Mouse (Mus musculus): ENCODE measurements at regions not wholly inside any gene's neighbourhood (a gene's known extent, or its start where the extent isn't known, plus 50 kb on each side); places are given as distances from the start of the nearest gene placed in this dataset.

DNA sequence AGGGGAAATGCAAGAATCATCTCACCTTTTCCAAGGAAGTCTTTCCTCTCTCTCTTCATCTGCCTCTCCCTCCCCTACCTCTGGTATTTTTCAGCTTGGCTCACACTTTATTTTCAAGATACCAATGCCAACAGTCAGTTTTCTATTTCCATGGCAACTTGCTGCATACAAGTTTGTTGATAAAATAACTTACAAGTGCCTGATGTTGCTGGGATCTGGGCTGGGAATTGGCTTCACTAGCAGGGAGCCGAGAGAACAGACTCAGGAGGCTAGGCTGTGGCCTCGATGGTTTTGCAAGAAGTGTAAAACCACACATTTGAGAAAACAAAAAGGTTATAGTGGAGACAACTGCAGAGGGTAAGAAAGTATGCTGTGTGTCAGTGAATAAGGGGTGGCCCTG, 94.6 kb upstream of the Kcnd3 start:
- H3K4me3 ChIP-seq (replicated peaks): no peak overlapping the region
- H3K27ac ChIP-seq: no peak overlapping the region
- no peak for ATAC-seq (ENCODE audit: insufficient read depth, low FRiP score, low read depth)
- no peaks in the 10 kb centered on the region for H3K36me3 ChIP-seq
- no peaks in the 10 kb centered on the region for H3K27me3 ChIP-seq (replicated peaks)
- no peak overlapping the region for H3K9ac ChIP-seq
- 66% methylated on average over 2 of the region's 2 CpGs for WGBS
- no peaks in the 10 kb centered on the region for H3K9me3 ChIP-seq
- H3K4me2 ChIP-seq: no peak overlapping the region
- no peaks in the 10 kb centered on the region for H3K4me1 ChIP-seq

DNA sequence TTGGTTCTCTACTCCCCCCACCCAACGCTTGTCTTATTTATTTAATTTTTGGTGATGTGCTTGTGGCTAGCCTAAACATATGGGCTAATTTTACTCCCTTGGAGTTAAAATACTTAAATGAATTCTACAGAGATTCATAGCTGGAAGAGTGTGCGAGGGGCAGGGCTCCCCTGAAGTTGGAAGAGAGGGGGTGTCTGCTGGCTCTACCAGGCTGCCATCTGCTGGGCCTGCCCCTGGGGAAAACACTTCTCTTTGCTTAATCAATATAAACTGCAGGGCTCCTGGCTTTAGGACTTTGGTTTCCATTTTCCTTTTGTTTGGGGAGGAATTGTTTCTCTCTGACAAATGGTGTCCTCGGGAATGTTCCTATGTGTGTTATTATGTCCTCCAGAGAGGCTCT, 92.5 kb upstream of the Kcnd3 start:
- WGBS: 50% methylated on average over 3 of the region's 3 CpGs
- H3K4me3 ChIP-seq (replicated peaks): no peak overlapping the region
- H3K27me3 ChIP-seq (replicated peaks): no peaks in the 10 kb centered on the region
- no peak overlapping the region for H3K9ac ChIP-seq
- H3K9me3 ChIP-seq: no peaks in the 10 kb centered on the region
- no peaks in the 10 kb centered on the region for H3K36me3 ChIP-seq
- H3K4me1 ChIP-seq: no peaks in the 10 kb centered on the region
- no peak overlapping the region for H3K27ac ChIP-seq
- no peak for ATAC-seq (ENCODE audit: insufficient read depth, low FRiP score, low read depth)
- H3K4me2 ChIP-seq: no peak overlapping the region

DNA sequence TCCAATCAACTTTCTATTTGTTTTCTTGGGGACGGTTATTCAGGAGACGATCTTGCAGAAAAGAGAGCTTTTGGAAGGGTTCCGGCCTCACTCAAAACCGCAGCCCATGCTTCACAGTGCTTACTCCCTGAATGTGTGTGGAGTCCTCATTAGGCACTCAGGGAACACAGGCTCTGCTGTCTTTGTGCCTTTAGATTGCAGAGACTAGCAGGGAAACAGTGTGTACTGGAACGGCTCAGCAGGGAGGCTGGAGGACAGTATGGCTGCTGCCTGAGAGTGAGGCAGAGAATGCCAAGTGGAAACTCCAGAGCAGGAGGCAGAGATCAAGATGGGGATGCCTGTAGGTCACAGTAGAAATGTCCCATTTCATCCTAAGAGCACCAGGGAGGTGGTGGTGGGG, 87.4 kb upstream of the Kcnd3 start:
- WGBS: 80% methylated on average over 5 of the region's 5 CpGs
- no peaks in the 10 kb centered on the region for H3K4me1 ChIP-seq

DNA sequence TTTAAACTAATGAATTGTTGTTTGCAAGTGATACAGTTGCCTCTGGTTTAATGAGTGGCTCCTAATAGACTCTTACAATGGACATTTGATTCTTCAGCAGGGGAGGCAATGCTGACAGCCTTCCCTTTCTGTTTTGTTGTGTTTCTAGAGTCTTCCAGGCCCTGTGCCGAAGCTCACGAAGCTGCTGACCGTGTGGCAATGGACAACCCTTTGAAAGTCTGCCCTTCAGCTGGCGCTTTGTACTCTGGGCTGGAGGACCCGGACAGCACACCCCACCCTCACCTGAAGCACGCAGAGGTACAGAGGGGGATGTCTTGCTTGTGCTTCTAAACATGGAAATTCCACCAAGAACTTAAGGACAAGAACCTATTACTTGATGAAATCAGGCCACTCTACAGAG, 85.3 kb upstream of the Kcnd3 start:
- Histone ChIP-seq H3K27ac (no peak overlapping the region), H3K36me3 (no peaks in the 10 kb centered on the region), H3K4me3 (replicated peaks) (no peak overlapping the region), H3K9ac (no peak overlapping the region), H3K4me1 (no peaks in the 10 kb centered on the region), H3K4me2 (no peak overlapping the region), H3K9me3 (no peaks in the 10 kb centered on the region), H3K27me3 (replicated peaks) (no peaks in the 10 kb centered on the region)
- no peak for ATAC-seq (ENCODE audit: insufficient read depth, low FRiP score, low read depth)
- 83% methylated on average over 6 of the region's 6 CpGs for WGBS

More for the DNA sequence above, 87.4 kb upstream of the Kcnd3 start:
- Histone ChIP-seq H3K27me3 (replicated peaks) (no peaks in the 10 kb centered on the region), H3K4me3 (replicated peaks) (no peak overlapping the region), H3K9me3 (no peaks in the 10 kb centered on the region), H3K27ac (no peak overlapping the region), H3K36me3 (no peaks in the 10 kb centered on the region), H3K4me2 (no peak overlapping the region), H3K9ac (no peak overlapping the region)
- ATAC-seq (ENCODE audit: insufficient read depth, low FRiP score, low read depth): no peak

DNA sequence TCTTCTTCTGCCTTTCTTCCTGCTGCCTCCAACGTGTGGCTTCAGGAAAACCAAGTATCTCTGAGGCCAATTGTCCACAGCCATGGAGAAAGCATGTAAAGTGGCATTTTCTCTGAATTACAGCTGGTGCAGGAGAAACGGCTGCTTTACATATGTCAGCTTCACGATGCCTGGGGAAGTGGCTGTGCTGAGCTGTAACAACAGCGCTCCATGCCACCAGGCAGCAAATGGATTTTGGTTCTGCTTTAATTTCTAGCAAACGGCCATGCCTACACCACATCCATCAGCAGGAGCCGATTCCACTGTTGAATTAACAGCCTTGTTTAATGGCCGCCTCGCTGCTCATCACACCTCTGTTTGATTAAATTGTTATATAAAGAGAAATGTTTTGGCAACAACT, 84.2 kb upstream of the Kcnd3 start:
- Histone ChIP-seq H3K27me3 (replicated peaks) (no peaks in the 10 kb centered on the region), H3K9me3 (no peaks in the 10 kb centered on the region), H3K36me3 (no peaks in the 10 kb centered on the region), H3K9ac (no peak overlapping the region), H3K4me3 (replicated peaks) (no peak overlapping the region), H3K4me1 (no peaks in the 10 kb centered on the region), H3K4me2 (no peak overlapping the region), H3K27ac (no peak overlapping the region)
- 80% methylated on average over 8 of the region's 8 CpGs for WGBS
- no peak for ATAC-seq (ENCODE audit: insufficient read depth, low FRiP score, low read depth)

DNA sequence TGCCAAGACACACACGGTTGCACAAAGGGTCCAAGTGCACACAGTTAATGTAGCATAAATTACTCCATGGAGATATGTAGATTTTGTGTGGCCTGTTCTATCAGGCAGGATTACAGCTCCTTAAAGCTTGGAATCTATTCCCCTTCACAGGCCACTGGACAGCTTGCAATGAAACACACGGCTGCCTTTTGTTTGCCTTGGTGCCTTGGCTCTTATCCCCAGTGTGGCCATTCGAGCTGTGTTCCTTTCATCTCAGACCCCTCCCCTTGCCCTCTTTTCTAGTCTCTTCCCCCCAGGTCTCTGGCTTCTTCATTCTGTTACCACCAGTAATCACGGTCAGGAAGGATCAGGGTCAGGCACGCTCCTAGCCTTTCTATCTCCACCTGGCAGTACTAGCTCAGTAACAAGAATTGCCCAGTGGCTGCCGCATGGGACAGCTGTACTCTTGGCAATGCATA, 79.7 kb upstream of the Kcnd3 start:
- no peaks in the 10 kb centered on the region for H3K9me3 ChIP-seq
- H3K36me3 ChIP-seq: no peaks in the 10 kb centered on the region
- H3K4me1 ChIP-seq: 0 out of 2 replicates have a peak, but pooled peaks cover 3% of the 10 kb centered on the region
- no peak for ATAC-seq (ENCODE audit: insufficient read depth, low FRiP score, low read depth)
- H3K27ac ChIP-seq: no peak overlapping the region
- H3K4me3 ChIP-seq (replicated peaks): no peak overlapping the region
- H3K27me3 ChIP-seq (replicated peaks): no peaks in the 10 kb centered on the region
- no peak overlapping the region for H3K4me2 ChIP-seq
- H3K9ac ChIP-seq: no peak overlapping the region
- 66% methylated on average over 6 of the region's 6 CpGs for WGBS

DNA sequence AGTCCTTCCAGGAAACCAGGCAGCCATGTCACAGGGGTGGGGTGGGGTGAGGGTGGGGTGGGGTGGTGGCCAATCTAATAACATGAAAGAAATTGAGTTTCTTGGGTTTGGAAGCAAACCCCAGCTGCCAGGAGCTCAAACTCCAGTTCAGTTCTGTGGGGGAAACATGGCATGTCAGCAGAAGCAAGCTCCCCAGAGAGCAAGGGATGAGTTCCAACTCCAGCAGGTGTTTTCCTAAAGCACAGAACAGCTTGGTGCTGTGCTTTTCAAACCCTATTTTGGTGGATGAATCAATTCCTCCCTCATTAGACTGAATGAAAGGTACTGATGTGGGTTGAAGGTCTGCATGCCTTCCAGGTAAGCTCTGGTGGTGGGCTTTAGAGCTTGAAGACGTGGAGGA, 77.8 kb upstream of the Kcnd3 start:
- Histone ChIP-seq H3K27me3 (replicated peaks) (no peaks in the 10 kb centered on the region), H3K27ac (no peak overlapping the region), H3K4me3 (replicated peaks) (no peak overlapping the region), H3K36me3 (no peaks in the 10 kb centered on the region), H3K9me3 (no peaks in the 10 kb centered on the region), H3K4me2 (no peak overlapping the region), H3K4me1 (0 out of 2 replicates have a peak, but pooled peaks cover 3% of the 10 kb centered on the region), H3K9ac (no peak overlapping the region)
- ATAC-seq (ENCODE audit: insufficient read depth, low FRiP score, low read depth): no peak
- WGBS: 68% methylated on average over 1 of the region's 1 CpGs

DNA sequence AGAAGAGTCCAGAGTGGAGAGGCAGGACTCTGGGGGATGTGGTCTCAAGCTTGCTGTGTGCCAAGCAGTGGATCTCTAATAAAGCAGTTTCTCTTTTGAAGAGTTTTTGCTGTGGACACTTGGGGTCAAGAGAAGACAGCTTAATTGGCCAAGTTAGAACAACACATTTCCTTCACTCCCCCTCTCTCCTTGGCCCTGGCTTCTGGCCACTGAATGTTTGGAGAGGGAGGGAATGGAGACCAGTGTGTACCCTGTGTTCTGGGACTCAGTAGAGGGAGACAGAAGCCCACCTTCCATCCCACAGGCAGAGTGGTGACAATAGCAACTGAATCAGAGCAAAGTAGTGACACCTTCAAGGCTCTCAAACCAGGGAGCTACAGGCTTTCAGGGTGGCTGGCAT, 77.3 kb upstream of the Kcnd3 start:
- no peak for ATAC-seq (ENCODE audit: insufficient read depth, low FRiP score, low read depth)
- no peak overlapping the region for H3K9ac ChIP-seq
- no peak overlapping the region for H3K4me2 ChIP-seq
- no peaks in the 10 kb centered on the region for H3K27me3 ChIP-seq (replicated peaks)
- no peak overlapping the region for H3K4me3 ChIP-seq (replicated peaks)
- H3K9me3 ChIP-seq: no peaks in the 10 kb centered on the region
- H3K4me1 ChIP-seq: 0 out of 2 replicates have a peak, but pooled peaks cover 3% of the 10 kb centered on the region
- H3K27ac ChIP-seq: no peak overlapping the region
- H3K36me3 ChIP-seq: no peaks in the 10 kb centered on the region

DNA sequence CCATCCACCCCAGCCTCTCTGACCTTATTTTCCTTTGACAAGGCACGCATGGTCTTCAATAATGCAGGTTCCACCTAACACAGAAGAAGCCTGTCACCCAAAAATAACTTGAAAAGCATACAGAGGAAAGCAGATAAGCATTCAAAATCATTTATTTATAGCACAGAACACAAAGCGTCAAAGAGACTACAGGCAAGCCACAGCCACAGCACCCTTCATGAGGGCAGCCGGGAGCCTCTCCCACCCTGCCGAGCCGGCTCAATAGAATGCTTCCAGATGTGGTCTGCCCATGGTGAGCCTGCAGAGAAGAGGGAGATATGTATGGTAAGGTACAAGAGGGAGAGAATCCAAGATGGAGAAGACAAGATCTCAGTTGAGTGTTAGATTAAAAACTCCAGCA, 76.7 kb upstream of the Kcnd3 start:
- Histone ChIP-seq H3K27me3 (replicated peaks) (no peaks in the 10 kb centered on the region), H3K27ac (no peak overlapping the region), H3K4me2 (no peak overlapping the region), H3K9me3 (no peaks in the 10 kb centered on the region), H3K4me1 (0 out of 2 replicates have a peak, but pooled peaks cover 3% of the 10 kb centered on the region), H3K4me3 (replicated peaks) (no peak overlapping the region), H3K9ac (no peak overlapping the region), H3K36me3 (no peaks in the 10 kb centered on the region)
- 69% methylated on average over 5 of the region's 5 CpGs for WGBS
- ATAC-seq (ENCODE audit: insufficient read depth, low FRiP score, low read depth): no peak

DNA sequence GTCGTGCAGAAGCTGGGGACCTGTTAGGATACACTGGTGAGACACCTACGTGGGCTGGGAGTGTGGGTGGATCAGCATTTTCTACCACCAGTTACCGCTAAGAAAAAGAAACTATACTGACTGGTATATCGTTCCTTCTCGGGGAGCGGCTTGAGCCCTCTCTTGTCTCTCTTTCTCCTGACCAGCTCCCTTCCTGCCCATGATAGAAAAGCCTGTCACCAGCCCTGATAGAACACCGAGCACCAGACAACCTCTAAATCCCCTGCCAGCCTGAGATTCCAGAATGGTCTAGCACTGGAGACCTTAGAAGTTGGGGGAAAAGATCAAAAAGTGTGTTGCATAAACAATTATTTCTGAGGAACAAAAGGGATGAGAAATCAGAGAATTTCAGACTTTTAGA, 76.3 kb upstream of the Kcnd3 start:
- 91% methylated on average over 7 of the region's 7 CpGs for WGBS
- no peak for ATAC-seq (ENCODE audit: insufficient read depth, low FRiP score, low read depth)

DNA sequence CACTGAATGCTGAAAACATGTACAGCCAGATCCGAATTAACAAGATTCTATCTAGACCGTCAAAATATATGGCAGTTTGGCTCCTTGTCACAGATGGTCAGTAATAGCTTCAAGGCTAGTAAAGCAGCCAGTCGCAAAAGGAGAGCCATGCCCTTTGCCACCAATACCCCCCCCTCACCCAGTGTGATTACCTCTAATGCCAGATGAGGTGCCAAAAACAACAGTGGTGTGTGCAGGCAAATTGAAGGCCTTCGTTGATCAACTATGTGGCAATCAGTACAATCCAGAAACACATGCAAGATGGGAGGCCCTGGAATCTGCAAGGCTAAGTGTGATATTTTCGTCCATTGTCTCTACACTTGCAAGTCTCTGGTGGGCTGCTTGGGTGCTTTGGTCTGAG, 75.8 kb upstream of the Kcnd3 start:
- H3K4me2 ChIP-seq: no peak overlapping the region
- no peaks in the 10 kb centered on the region for H3K9me3 ChIP-seq
- H3K27me3 ChIP-seq (replicated peaks): no peaks in the 10 kb centered on the region
- H3K9ac ChIP-seq: no peak overlapping the region
- no peak overlapping the region for H3K4me3 ChIP-seq (replicated peaks)
- ATAC-seq (ENCODE audit: insufficient read depth, low FRiP score, low read depth): no peak
- H3K27ac ChIP-seq: no peak overlapping the region
- 76% methylated on average over 5 of the region's 5 CpGs for WGBS
- 0 out of 2 replicates have a peak, but pooled peaks cover 3% of the 10 kb centered on the region for H3K4me1 ChIP-seq
- no peaks in the 10 kb centered on the region for H3K36me3 ChIP-seq

More for the DNA sequence above, 76.3 kb upstream of the Kcnd3 start:
- Histone ChIP-seq H3K27me3 (replicated peaks) (no peaks in the 10 kb centered on the region), H3K9me3 (no peaks in the 10 kb centered on the region), H3K36me3 (no peaks in the 10 kb centered on the region), H3K4me3 (replicated peaks) (no peak overlapping the region), H3K27ac (no peak overlapping the region), H3K4me1 (0 out of 2 replicates have a peak, but pooled peaks cover 3% of the 10 kb centered on the region), H3K4me2 (no peak overlapping the region), H3K9ac (no peak overlapping the region)

DNA sequence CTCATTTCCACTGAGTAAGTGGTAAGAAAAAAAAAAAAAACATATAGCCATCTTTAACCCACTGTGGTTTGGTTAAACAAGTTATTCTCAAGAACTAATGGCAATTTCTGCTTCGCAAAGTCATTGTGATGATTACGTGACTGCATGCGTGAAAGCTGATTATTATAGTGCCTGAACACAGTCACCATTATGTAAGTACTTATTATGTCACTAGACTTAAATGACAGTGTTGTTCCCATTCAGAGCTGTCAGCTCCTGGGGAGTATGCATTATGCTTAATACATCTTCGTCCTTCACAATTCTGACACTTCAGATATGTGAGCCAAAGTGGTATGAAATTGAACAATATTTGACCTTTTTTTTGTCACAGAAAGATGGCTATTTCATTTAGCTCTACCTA, 71.3 kb upstream of the Kcnd3 start:
- H3K4me3 ChIP-seq (replicated peaks): no peak overlapping the region
- no peak overlapping the region for H3K9ac ChIP-seq
- H3K27ac ChIP-seq: no peak overlapping the region
- no peaks in the 10 kb centered on the region for H3K27me3 ChIP-seq (replicated peaks)
- no peaks in the 10 kb centered on the region for H3K4me1 ChIP-seq
- H3K4me2 ChIP-seq: no peak overlapping the region
- 89% methylated on average over 4 of the region's 4 CpGs for WGBS
- no peaks in the 10 kb centered on the region for H3K9me3 ChIP-seq
- no peak for ATAC-seq (ENCODE audit: insufficient read depth, low FRiP score, low read depth)
- no peaks in the 10 kb centered on the region for H3K36me3 ChIP-seq
